Mouse (Mus musculus) liver, postnatal 0 days (tissue): Measurements from ENCODE around the gene Pde6b.

ENCODE experiments used
- CTCF ChIP-seq: sonication (generic); IDR thresholded peaks from 2 replicates; pipeline ENCODE4 v1.5.1; 2016; ENCODE audit warnings: antibody characterized with exemption, low read depth
- EP300 ChIP-seq: IDR thresholded peaks from 2 replicates; pipeline ENCODE4 v1.6.1; 2016; ENCODE audit warnings: antibody characterized with exemption, low read depth, mild to moderate bottlenecking

- TF ChIP-seq CTCF (no peak), EP300 (no peak)
Observed at GRCm38 (mm10) chr5:108378346-108378745, 9.8 kb upstream of the Pde6b start.
